Comparison of ENCODE assay signal across 9 mouse cellular contexts in genomic region chr3:25653010-25653409, GRCm38 (mm10).
DNase-seq lines count a peak whose midpoint lies in the region; ATAC-seq lines count a peak whose summit lies in the region.
"Had no signal": no experiment of that assay in that cellular context is flagged by ENCODE, and none has a peak within 500 bp of the region (broad histone marks: within the 10 kb centered on the region; RNA-seq: fewer than 3 reads in every experiment).

No protein-coding gene starts in this region.

- DNase-seq in heart, adult 9 months (ENCODE audit: low spot score in 2 of 2) = no peak
- peak; percentile 1 to 2 for DNase-seq in urinary bladder, adult 18-20 months (ENCODE audit: low spot score in 2 of 2)
- DNase-seq in urinary bladder, adult 2 months (ENCODE audit: low spot score) = no peak
- DNase-seq in embryo, embryonic 9.5 days (ENCODE audit: extremely low spot score) = peak; percentile 15
- DNase-seq in layer of hippocampus, adult 9-11 months = peak; percentile 52
- no peak for DNase-seq in left cerebral cortex, postnatal 10 days (ENCODE audit: extremely low spot score in 1 of 2, low spot score in 2 of 2)

- H3K27me3 ChIP-seq in heart, embryonic 13.5 days (replicated peaks) = no peaks in the 10 kb centered on the region

- intact Hi-C loops in left cerebral cortex, postnatal 10 days (cut with DNase I) = no loop called here

- no peaks in the 10 kb centered on the region for H3K4me1 ChIP-seq in heart, embryonic 13.5 days

- H3K27ac ChIP-seq in heart, embryonic 13.5 days (replicated peaks) = no peak overlapping the region

- no peak overlapping the region for H3K4me3 ChIP-seq in heart, embryonic 13.5 days
- H3K4me3 ChIP-seq: myocyte had no signal

- no peak overlapping the region for H3K4me2 ChIP-seq in heart, embryonic 13.5 days

- no peaks in the 10 kb centered on the region for H3K9me3 ChIP-seq in heart, embryonic 13.5 days

- H3K9ac ChIP-seq in heart, embryonic 13.5 days = no peak overlapping the region

- ATAC-seq in heart, embryonic 13.5 days (ENCODE audit: extremely low read depth, insufficient number of reproducible peaks, low FRiP score, low TSS enrichment) = peak; percentile 46; the same call in 1 of the 2 replicates
- no peak for ATAC-seq in monocyte, adult 5-6 weeks (replicated peaks; ENCODE audit: insufficient number of reproducible peaks, low FRiP score, low TSS enrichment, poor library complexity, severe bottlenecking)

- WGBS in heart, embryonic 13.5 days = 60% methylated on average over 4 of the region's 4 CpGs

- H3K36me3 ChIP-seq in heart, embryonic 13.5 days = no peaks in the 10 kb centered on the region

Comparison
In these comparisons a context has a peak if more than half of its experiments do, and no peak if none do; other contexts are left out.
1. DNase-seq: peak in urinary bladder, adult 18-20 months (2 of 2), embryo, embryonic 9.5 days (single experiment) and layer of hippocampus, adult 9-11 months (single experiment); none in heart, adult 9 months (0 of 2), urinary bladder, adult 2 months (single experiment) and left cerebral cortex, postnatal 10 days (0 of 2).